Mouse (Mus musculus) liver (tissue): Measurements from ENCODE around the gene Itpr2.
A peak's percentile ranks its signal among the peaks of the same experiment; 100 is the strongest.

Source experiments
- DNase-seq: peaks from one replicate; pipeline ENCODE4 v3.0.0-alpha.2; 2020; ENCODE audit warnings: mixed read lengths

Itpr2 gene

GRCm38 (mm10) chr6:146208983-146209382, 293.0 kb downstream of the Itpr2 start:
- DNase-seq: no peak

- DNase-seq: no peak
These were observed 294.6 kb downstream of the Itpr2 start for GRCm38 (mm10) chr6:146207204-146207959.

GRCm38 (mm10) chr6:146205136-146205535, 296.9 kb downstream of the Itpr2 start:
- no peak for DNase-seq

- DNase-seq: no peak
These were observed 297.6 kb downstream of the Itpr2 start for GRCm38 (mm10) chr6:146204470-146204869.

GRCm38 (mm10) chr6:146197868-146198379, 304.1 kb downstream of the Itpr2 start:
- DNase-seq: no peak

GRCm38 (mm10) chr6:146196701-146197100, 305.3 kb downstream of the Itpr2 start:
- no peak for DNase-seq

GRCm38 (mm10) chr6:146195854-146196457, 306.1 kb downstream of the Itpr2 start:
- no peak for DNase-seq

GRCm38 (mm10) chr6:146191931-146192330, 310.1 kb downstream of the Itpr2 start:
- DNase-seq: no peak

GRCm38 (mm10) chr6:146190006-146190405, 312.0 kb downstream of the Itpr2 start:
- no peak for DNase-seq

GRCm38 (mm10) chr6:146185532-146185931, 316.5 kb downstream of the Itpr2 start:
- DNase-seq: no peak

GRCm38 (mm10) chr6:146184771-146185170, 317.3 kb downstream of the Itpr2 start:
- DNase-seq: no peak

- no peak for DNase-seq
These were observed 327.3 kb downstream of the Itpr2 start for GRCm38 (mm10) chr6:146174644-146175250.

- peak; percentile 27 for DNase-seq
These were observed 331.4 kb downstream of the Itpr2 start for GRCm38 (mm10) chr6:146170603-146171051.

GRCm38 (mm10) chr6:146167207-146167606, 334.8 kb downstream of the Itpr2 start:
- DNase-seq: no peak

- no peak for DNase-seq
These were observed 342.4 kb downstream of the Itpr2 start for GRCm38 (mm10) chr6:146159641-146160040.

GRCm38 (mm10) chr6:146158717-146159116, 343.3 kb downstream of the Itpr2 start:
- no peak for DNase-seq

GRCm38 (mm10) chr6:146157983-146158535, 344.0 kb downstream of the Itpr2 start:
- DNase-seq: no peak

GRCm38 (mm10) chr6:146157099-146157498, 344.9 kb downstream of the Itpr2 start:
- DNase-seq: no peak

- DNase-seq: no peak
These were observed 345.5 kb downstream of the Itpr2 start for GRCm38 (mm10) chr6:146156536-146156935.

GRCm38 (mm10) chr6:146155156-146155734, 346.8 kb downstream of the Itpr2 start:
- DNase-seq: no peak

- DNase-seq: no peak
These were observed 349.2 kb downstream of the Itpr2 start for GRCm38 (mm10) chr6:146152843-146153242.

GRCm38 (mm10) chr6:146140966-146141585, 360.9 kb downstream of the Itpr2 start:
- DNase-seq: no peak

GRCm38 (mm10) chr6:146140171-146140570, 361.9 kb downstream of the Itpr2 start:
- DNase-seq: no peak
